ENCODE assay signal across 8 mouse cellular contexts in the genomic region with DNA sequence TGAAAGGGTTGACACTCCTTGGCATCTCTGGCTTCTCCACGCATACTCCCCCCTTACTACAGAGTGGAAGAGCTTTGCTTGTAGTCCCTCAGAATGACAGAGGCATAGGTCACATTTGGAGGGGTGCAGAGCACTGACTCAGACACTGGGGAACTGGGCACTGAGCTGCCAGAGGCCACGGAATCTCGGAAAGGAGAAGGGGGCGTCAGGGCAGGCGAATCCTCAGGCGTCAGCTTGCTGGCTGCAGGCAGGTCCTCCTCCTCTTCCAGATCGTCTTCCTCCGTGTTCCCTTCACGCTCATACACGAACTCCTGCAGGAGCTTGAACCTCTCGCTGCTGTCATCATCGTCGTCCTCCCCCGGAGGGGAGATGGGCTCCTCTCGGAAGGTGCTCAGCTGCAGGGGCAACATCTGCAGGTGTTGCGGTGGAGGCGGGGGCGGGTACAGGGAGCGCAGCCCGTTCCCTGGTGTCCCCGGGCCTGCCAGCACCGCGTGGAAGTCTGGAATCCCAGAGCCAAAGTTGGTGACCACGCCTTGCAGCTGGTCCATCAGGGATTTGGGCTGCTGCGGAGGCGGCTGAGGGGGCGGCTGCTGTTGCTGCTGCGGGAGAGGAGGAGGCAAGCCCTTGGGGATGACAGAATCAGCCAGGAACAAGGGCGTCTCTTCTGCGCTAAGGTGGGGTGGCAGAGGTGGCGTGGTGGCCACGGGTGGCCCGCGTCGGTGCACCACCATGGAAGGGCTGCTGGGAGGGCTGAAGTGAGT. TPM values are rescaled to one million over a fixed set of nuclear protein-coding genes. Genes with fewer than 3 reads are reported as not detected.
A peak's percentile ranks its signal among the peaks of the same experiment; 100 is the strongest.
DNase-seq lines count a peak whose midpoint lies in the region; ATAC-seq and TF ChIP-seq lines count a peak whose summit lies in the region.

No protein-coding gene starts in this region.

- no peaks in the 10 kb centered on the region for H3K36me3 ChIP-seq in heart, embryonic 13.5 days
- no peaks in the 10 kb centered on the region for H3K36me3 ChIP-seq in heart, adult 2 months (ENCODE audit: control insufficient read depth, insufficient read depth, low read length)
- no peaks in the 10 kb centered on the region for H3K36me3 ChIP-seq in forebrain, embryonic 10.5 days (replicated peaks)
- no peaks in the 10 kb centered on the region for H3K36me3 ChIP-seq in midbrain, embryonic 12.5 days

- TF ChIP-seq CTCF in heart, adult 2 months (IDR thresholded peaks at IDR 0.05), result no peak
- no peak for TF ChIP-seq CTCF in Patski (IDR thresholded peaks at IDR 0.05)

- no peak for ATAC-seq in heart, embryonic 13.5 days (ENCODE audit: extremely low read depth, insufficient number of reproducible peaks, low FRiP score, low TSS enrichment)
- peak; percentile 31 for ATAC-seq in Patski
- ATAC-seq in midbrain, embryonic 12.5 days (ENCODE audit: low FRiP score, low read depth), result peak; percentile 83

- H3K27ac ChIP-seq in heart, embryonic 13.5 days (replicated peaks), result no peak overlapping the region
- no peak overlapping the region for H3K27ac ChIP-seq in heart, adult 2 months
- peak overlapping the region; percentile 62; the same call in 1 of the 2 replicates for H3K27ac ChIP-seq in forebrain, embryonic 10.5 days
- no peak overlapping the region for H3K27ac ChIP-seq in midbrain, embryonic 12.5 days (replicated peaks)

- CTCF ChIA-PET in Patski (lab: Charles Lee), result no interaction called here

- intact Hi-C loops in heart, adult 2 months (cut with DNase I), result no loop called here

- no peak for TF ChIP-seq POLR2A in heart, adult 2 months (IDR thresholded peaks at IDR 0.05; ENCODE audit: insufficient read depth, low read depth, low read length)

- H3K4me3 ChIP-seq in heart, embryonic 13.5 days, result peak overlapping the region; percentile 54
- H3K4me3 ChIP-seq in heart, adult 2 months, result no peak overlapping the region
- H3K4me3 ChIP-seq in forebrain, embryonic 10.5 days, result peak overlapping the region; percentile 59
- H3K4me3 ChIP-seq in midbrain, embryonic 12.5 days, result peak overlapping the region; percentile 51

- POLR2A ChIA-PET in Patski (lab: Charles Lee), result no interaction called here

- 2% methylated on average over 35 of the region's 35 CpGs for WGBS in heart, embryonic 13.5 days
- 7% methylated on average over 35 of the region's 35 CpGs for WGBS in heart, adult 2 months
- 3% methylated on average over 35 of the region's 35 CpGs for whole genome bisulfite sequencing in forebrain, embryonic 10.5 days
- 2% methylated on average over 35 of the region's 35 CpGs for WGBS in midbrain, embryonic 12.5 days

- H3K9me3 ChIP-seq in heart, embryonic 13.5 days, result no peaks in the 10 kb centered on the region
- no peaks in the 10 kb centered on the region for H3K9me3 ChIP-seq in forebrain, embryonic 10.5 days
- no peaks in the 10 kb centered on the region for H3K9me3 ChIP-seq in midbrain, embryonic 12.5 days

- TF ChIP-seq EP300 in heart, adult 2 months (IDR thresholded peaks at IDR 0.05; ENCODE audit: insufficient read depth, low read depth, low read length), result no peak

- peaks cover 25% of the 10 kb centered on the region for H3K27me3 ChIP-seq in heart, embryonic 13.5 days (replicated peaks)
- H3K27me3 ChIP-seq in heart, adult 2 months (ENCODE audit: control insufficient read depth, insufficient read depth, low read length), result no peaks in the 10 kb centered on the region
- peaks cover 8% of the 10 kb centered on the region for H3K27me3 ChIP-seq in Patski
- peaks cover 23% of the 10 kb centered on the region for H3K27me3 ChIP-seq in forebrain, embryonic 10.5 days (ENCODE audit: poor library complexity, severe bottlenecking)
- H3K27me3 ChIP-seq in midbrain, embryonic 12.5 days, result peaks cover 6% of the 10 kb centered on the region; the same call in 1 of the 2 replicates

- peak overlapping the region; percentile 91 for H3K4me2 ChIP-seq in heart, embryonic 13.5 days
- peak overlapping the region; percentile 98 for H3K4me2 ChIP-seq in midbrain, embryonic 12.5 days (replicated peaks)

- 0 out of 2 replicates have a peak, but pooled peaks cover 7% of the 10 kb centered on the region for H3K4me1 ChIP-seq in heart, embryonic 13.5 days
- no peaks in the 10 kb centered on the region for H3K4me1 ChIP-seq in heart, adult 2 months (ENCODE audit: control insufficient read depth, insufficient read depth, low read length)
- H3K4me1 ChIP-seq in forebrain, embryonic 10.5 days, result peaks cover 12% of the 10 kb centered on the region
- H3K4me1 ChIP-seq in midbrain, embryonic 12.5 days, result peaks cover 12% of the 10 kb centered on the region

- in situ Hi-C loops in Patski (cut with MboI; ENCODE audit: low pct_unique_long_range_greater_than_20kb), result no loop called here

- peak overlapping the region; percentile 70 for H3K9ac ChIP-seq in heart, embryonic 13.5 days
- no peak overlapping the region for H3K9ac ChIP-seq in heart, adult 2 months (ENCODE audit: low read depth, low read length)
- peak overlapping the region; percentile 56 for H3K9ac ChIP-seq in midbrain, embryonic 12.5 days (replicated peaks)

- DNase-seq in heart, adult 2 months, result no peak
- no peak for DNase-seq in Patski (ENCODE audit: low read depth, low spot score)
- DNase-seq in forebrain, embryonic 10.5 days (ENCODE audit: extremely low spot score, low spot score), result peak; percentile 33
- peak; percentile 33 to 47 for DNase-seq in layer of hippocampus, adult 8-10 months (ENCODE audit: low spot score in 2 of 2)
- peak; percentile 41 for DNase-seq in testis, postnatal 10 days (ENCODE audit: low spot score)
- DNase-seq in urinary bladder, adult 2 months (ENCODE audit: low spot score), result no peak

- no peaks in the 10 kb centered on the region for H3K79me2 ChIP-seq in heart, adult 2 months (replicated peaks; ENCODE audit: control insufficient read depth, insufficient read depth, low read length)

RNA-seq across cellular contexts. Expression of gene Gm10944, which starts 7.9 kb away (rescaled TPM):
- polyA plus RNA-seq in heart, embryonic 13.5 days (2015; fragmentation: Nextera tagmentation; extraction: Ambion mirVana), result not detected in 2 replicates
- not detected for total RNA-seq in heart, adult 2 months (2021)
- not detected in 2 replicates for polyA plus RNA-seq in heart, adult 2 months (2012; rRNA removed)
- polyA plus RNA-seq in Patski (2021), result not detected
- polyA plus RNA-seq in forebrain, embryonic 10.5 days (2016; fragmentation: Nextera tagmentation; extraction: Ambion mirVana), result not detected in 2 replicates
- not detected for total RNA-seq in layer of hippocampus, adult 8-10 months (2022)
- not detected in 2 replicates for polyA plus RNA-seq in midbrain, embryonic 12.5 days (2016; fragmentation: Nextera tagmentation; extraction: Ambion mirVana)
- polyA plus RNA-seq in urinary bladder, adult 2 months (2012; rRNA removed), result not detected in 2 replicates

Comparison
In these comparisons a context has a peak if more than half of its experiments do, and no peak if none do; other contexts are left out.
1. DNase-seq: peak in forebrain, embryonic 10.5 days (single experiment), layer of hippocampus, adult 8-10 months (2 of 2) and testis, postnatal 10 days (single experiment); none in heart, adult 2 months (0 of 2), Patski (single experiment) and urinary bladder, adult 2 months (single experiment).